Mouse (Mus musculus) embryonic facial prominence, embryonic 13.5 days (tissue): ENCODE results near the gene Srebf2. TPM values are rescaled to one million over a fixed set of nuclear protein-coding genes. Genes with fewer than 3 reads are reported as not detected.
"Not testable (repeated sequence)": the region's sequence is repeated elsewhere in the genome, so short reads cannot be mapped to it uniquely, and the experiment has no call there.

Experiments
- ATAC-seq: fragments of 200-750 bp; cut with Nextera tagmentation; 2 replicates; pipeline ENCODE4 v1.8.0; 2017; ENCODE audit warnings: low read depth; ENCODE audit not compliant: insufficient number of reproducible peaks, insufficient read depth, low FRiP score, low TSS enrichment
- H3K27ac ChIP-seq: fragments of 300-500 bp; sonication (generic); 2 replicates; pipeline ENCODE4 v1.5.1; 2015; ENCODE audit warnings: moderate library complexity, mild to moderate bottlenecking, inconsistent platforms
- H3K27me3 ChIP-seq: fragments of 300-500 bp; sonication (generic); 2 replicates; pipeline ENCODE4 v1.6.1; 2015; ENCODE audit warnings: mild to moderate bottlenecking, inconsistent platforms
- H3K36me3 ChIP-seq: fragments of 300-500 bp; sonication (generic); 2 replicates; pipeline ENCODE4 v1.6.1; 2015; ENCODE audit warnings: mild to moderate bottlenecking, inconsistent platforms
- H3K4me1 ChIP-seq: fragments of 300-500 bp; sonication (generic); 2 replicates; pipeline ENCODE4 v1.6.1; 2015; ENCODE audit warnings: inconsistent platforms
- H3K4me2 ChIP-seq: fragments of 300-500 bp; sonication (generic); 2 replicates; pipeline ENCODE4 v1.6.1; 2015; ENCODE audit warnings: moderate library complexity, mild to moderate bottlenecking, inconsistent platforms
- H3K4me3 ChIP-seq: fragments of 300-500 bp; sonication (generic); 2 replicates; pipeline ENCODE4 v1.5.1; 2015; ENCODE audit warnings: mild to moderate bottlenecking, inconsistent platforms
- H3K9ac ChIP-seq: fragments of 300-500 bp; sonication (generic); 2 replicates; pipeline ENCODE4 v1.6.1; 2015; ENCODE audit warnings: mild to moderate bottlenecking, inconsistent platforms
- H3K9me3 ChIP-seq: fragments of 300-500 bp; sonication (generic); 2 replicates; pipeline ENCODE4 v1.6.1; 2016; ENCODE audit warnings: inconsistent platforms
- WGBS: fragments of 180-500 bp; shearing (Covaris S2); methylation state at CpG from one replicate; pipeline ENCODE4 v1.1.7; 2015; ENCODE audit warnings: mixed read lengths; 5-methylcytosine and 5-hydroxymethylcytosine counted together
- polyA plus RNA-seq: library from polyadenylated mRNA; unstranded; fragments of >200 nt; fragmentation: Nextera tagmentation; extraction: Ambion mirVana; gene quantifications from 2 replicates; pipeline ENCODE4 v1.2.1, GENCODE M21; 2015

The Srebf2 gene
- polyA plus RNA-seq, 1 experiment from 2014 or later: 160 TPM

DNA sequence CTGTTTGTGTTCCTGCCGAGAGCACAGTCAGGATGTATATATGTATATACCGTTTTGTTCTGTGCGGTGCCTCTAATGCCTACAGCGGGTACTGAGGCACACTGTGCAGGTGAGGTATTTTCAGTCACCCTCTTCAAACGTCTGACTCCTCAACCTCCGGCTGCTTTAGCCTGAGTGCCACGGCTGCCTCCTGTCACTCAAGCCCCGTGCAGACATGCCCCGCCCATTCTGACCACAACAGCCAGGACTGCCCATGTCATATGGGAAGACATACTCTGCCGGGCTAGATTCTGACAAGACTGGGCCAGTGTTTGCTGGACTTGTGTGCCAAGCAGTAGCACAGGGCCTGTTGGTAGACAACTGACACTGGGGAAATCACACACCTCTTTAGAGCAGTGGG lies 88.7 kb downstream of the Srebf2 start:
- no peak for ATAC-seq
- 69% methylated on average over 10 of the region's 10 CpGs for WGBS

DNA sequence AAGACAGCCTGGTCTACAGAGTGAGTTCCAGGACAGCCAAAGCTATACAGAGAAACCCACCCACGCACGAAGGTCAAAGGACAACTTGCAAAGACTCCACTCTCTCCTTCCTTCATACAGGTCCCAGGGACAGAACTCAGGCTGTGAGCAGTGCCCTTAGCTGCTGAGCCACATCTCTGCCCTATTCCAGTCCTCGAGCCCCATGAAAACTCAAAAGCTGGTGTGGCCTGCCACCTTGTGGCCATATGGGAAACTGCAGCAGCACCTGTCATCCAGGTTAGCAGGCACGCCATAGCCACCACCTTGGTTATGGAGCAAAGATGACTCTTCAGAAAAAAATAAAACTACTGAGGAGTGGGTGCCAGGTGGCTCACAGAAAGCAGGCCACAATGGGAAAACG lies 89.6 kb downstream of the Srebf2 start:
- Histone ChIP-seq H3K9me3 (no peaks in the 10 kb centered on the region), H3K4me2 (no peak overlapping the region), H3K9ac (no peak overlapping the region), H3K36me3 (peaks cover 20% of the 10 kb centered on the region), H3K4me3 (no peak overlapping the region), H3K27ac (no peak overlapping the region), H3K4me1 (peaks cover 3% of the 10 kb centered on the region; the same call in 1 of the 2 replicates), H3K27me3 (no peaks in the 10 kb centered on the region)
- WGBS: 15% methylated on average over 5 of the region's 5 CpGs
- ATAC-seq: no peak

More for the DNA sequence above, 88.7 kb downstream of the Srebf2 start:
- Histone ChIP-seq H3K9me3 (no peaks in the 10 kb centered on the region), H3K27me3 (no peaks in the 10 kb centered on the region), H3K4me2 (no peak overlapping the region), H3K9ac (no peak overlapping the region), H3K27ac (no peak overlapping the region), H3K4me1 (peaks cover under 1% of the 10 kb centered on the region; the same call in 1 of the 2 replicates), H3K36me3 (peaks cover 20% of the 10 kb centered on the region), H3K4me3 (no peak overlapping the region)

DNA sequence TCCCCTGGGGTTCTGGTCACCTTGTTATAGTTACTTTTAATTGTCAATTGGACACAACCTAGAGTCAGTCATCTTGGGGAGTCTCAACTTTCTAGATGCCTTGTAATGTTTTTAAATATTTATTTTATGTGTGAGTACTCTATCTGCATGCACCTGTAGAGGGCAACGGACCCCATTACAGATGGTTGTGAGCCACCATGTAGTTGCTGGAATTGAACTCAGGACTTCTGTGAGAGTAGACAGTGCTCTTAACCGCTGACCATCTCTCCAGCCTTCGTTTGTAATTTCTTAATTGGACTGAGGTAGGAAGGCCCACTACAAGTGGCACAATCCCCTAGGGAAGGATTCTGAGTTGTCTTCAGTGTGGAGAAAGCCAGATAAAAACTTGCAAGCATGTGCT lies 96.3 kb downstream of the Srebf2 start:
- Histone ChIP-seq H3K36me3 (peaks cover 10% of the 10 kb centered on the region), H3K4me1 (peaks cover 15% of the 10 kb centered on the region), H3K27ac (no peak overlapping the region), H3K9me3 (no peaks in the 10 kb centered on the region), H3K4me3 (peak overlapping the region; percentile 68), H3K4me2 (peak overlapping the region; percentile 92), H3K27me3 (no peaks in the 10 kb centered on the region), H3K9ac (peak overlapping the region; percentile 76)
- 74% methylated on average over 3 of the region's 3 CpGs for WGBS
- ATAC-seq: no peak

DNA sequence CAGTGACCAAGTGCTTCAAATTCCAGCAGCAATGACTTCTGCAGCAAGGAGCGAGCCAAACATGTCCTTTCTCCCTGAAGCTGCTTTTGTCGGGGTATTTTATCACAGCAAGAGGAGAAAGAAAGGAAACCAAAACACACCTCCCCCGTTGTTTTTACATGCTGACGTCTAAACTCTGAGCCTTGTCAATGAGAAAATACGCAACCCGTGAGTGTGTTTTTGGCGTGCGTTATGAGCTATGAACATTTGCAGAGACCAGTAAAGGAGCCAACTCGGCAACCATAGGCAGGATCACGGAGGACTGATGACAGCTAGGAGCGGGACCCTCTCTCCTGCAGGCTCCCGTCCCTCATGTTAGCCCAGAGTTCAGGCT lies 96.7 kb downstream of the Srebf2 start:
- Histone ChIP-seq H3K4me1 (peaks cover 15% of the 10 kb centered on the region), H3K9ac (peak overlapping the region; percentile 76), H3K4me2 (peak overlapping the region; percentile 92), H3K27me3 (no peaks in the 10 kb centered on the region), H3K4me3 (peak overlapping the region; percentile 68), H3K36me3 (peaks cover 7% of the 10 kb centered on the region; the same call in 1 of the 2 replicates), H3K27ac (0 out of 2 replicates have a peak overlapping the region, but pooled peaks have one; percentile 80), H3K9me3 (no peaks in the 10 kb centered on the region)
- WGBS: 5% methylated on average over 12 of the region's 12 CpGs
- ATAC-seq: no peak

DNA sequence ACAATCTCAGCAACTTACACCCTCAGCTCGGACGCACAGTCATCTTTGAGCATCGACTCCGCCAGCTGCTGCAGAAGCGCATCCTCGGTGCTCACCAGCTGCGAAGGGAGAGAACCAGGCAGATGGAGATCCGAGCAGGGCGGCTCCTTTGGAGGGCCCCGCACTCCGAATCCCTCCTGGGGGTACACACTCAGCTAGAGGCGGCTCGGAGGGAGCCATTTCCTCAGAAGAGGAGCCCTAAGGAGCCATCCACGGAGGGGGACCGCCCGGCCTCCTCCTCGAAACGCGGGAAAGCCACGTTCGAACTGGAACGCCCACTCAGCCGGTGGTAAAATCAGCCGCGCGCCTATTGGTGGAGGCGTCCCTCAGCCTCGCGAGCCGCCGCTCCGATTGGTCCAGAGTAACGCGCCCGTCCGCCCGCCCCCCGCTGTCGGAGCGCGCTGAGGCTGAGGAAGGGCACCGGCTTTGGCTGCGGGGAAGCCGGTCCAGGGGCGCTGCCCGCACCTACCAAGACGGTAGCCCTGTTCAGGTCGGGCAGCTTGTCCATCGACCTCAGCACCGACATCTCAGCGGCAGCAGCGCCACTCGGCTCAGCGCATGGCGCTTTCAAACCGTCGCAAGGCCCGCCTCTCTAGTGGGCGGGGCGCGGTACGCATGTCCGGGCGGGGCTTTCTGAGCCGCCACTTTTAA lies 97.3 kb downstream of the Srebf2 start, which contains the start of gene Cenpm:
Gene Cenpm, minus strand, starts transcription at position 634 of the 690 bp plus-strand sequence.
- Histone ChIP-seq H3K27ac (peak within 1 kb of the TSS; percentile 80), H3K4me2 (peak within 1 kb of the TSS; percentile 92), H3K36me3 (peaks cover 2% of the 10 kb centered on the region; the same call in 1 of the 2 replicates), H3K4me3 (peak within 1 kb of the TSS; percentile 68), H3K9me3 (no peaks in the 10 kb centered on the region), H3K4me1 (peaks cover 15% of the 10 kb centered on the region), H3K9ac (peak within 1 kb of the TSS; percentile 76), H3K27me3 (no peaks in the 10 kb centered on the region)
- peak; percentile 96 for ATAC-seq
- under 1% methylated on average over 65 of the region's 65 CpGs for WGBS

DNA sequence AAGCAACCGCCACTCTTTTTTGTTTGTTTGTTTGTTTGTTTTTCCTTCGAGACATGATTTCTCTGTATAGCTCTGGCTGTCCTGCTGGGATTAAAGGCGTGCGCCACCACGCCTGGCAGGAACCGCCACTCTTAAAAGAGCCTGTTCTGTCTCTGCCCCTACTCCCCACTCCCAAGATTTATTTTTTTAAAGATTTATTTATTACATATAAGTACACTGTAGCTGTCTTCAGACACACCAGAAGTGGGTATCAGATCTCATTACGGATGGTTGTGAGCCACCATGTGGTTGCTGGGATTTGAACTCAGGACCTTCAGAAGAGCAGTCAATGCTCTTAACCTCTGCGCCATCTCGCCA lies 97.8 kb downstream of the Srebf2 start:
- whole genome bisulfite sequencing: 22% methylated on average over 9 of the region's 9 CpGs
- H3K27ac ChIP-seq: peak overlapping the region; percentile 80; the same call in 1 of the 2 replicates

DNA sequence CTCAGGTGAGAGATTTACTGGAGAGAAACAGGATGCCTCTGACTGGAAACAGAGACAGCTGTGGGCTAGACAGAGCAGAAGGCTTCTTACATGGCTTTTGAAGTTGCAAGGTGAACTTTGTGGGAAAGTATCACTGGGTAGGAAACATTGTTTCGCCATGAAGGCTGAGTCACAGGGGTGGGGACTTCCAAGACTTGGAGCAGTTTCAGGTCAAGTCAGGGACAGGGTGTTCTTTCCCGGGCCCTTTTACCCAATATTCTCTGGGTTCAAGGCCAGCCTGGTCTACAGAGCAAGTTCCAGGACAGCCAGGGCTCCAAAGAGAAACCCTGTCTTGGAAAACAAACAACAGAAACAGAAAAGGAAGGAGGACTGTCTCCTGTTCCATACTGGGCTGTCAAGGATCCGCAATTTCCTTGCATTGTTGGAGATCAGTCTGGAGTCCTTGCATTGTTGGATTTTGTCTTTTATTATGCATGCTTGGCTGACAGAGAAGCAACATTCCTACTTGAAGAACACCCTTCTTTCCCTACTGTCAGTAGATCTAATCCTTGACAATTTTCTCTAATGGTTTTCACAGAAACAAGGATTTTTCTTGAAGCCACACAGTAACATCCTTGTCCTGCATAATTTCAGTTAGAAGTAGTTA lies 100.3 kb downstream of the Srebf2 start:
- no peaks in the 10 kb centered on the region for H3K27me3 ChIP-seq
- 81% methylated on average over 3 of the region's 3 CpGs for WGBS
- no peak for ATAC-seq

More for the DNA sequence above, 97.8 kb downstream of the Srebf2 start:
- Histone ChIP-seq H3K4me1 (peaks cover 15% of the 10 kb centered on the region), H3K4me2 (peak overlapping the region; percentile 92), H3K4me3 (peak overlapping the region; percentile 68), H3K9ac (peak overlapping the region; percentile 76)
- not testable (repeated sequence) for H3K9me3 ChIP-seq, H3K36me3 ChIP-seq, ATAC-seq, H3K27me3 ChIP-seq

DNA sequence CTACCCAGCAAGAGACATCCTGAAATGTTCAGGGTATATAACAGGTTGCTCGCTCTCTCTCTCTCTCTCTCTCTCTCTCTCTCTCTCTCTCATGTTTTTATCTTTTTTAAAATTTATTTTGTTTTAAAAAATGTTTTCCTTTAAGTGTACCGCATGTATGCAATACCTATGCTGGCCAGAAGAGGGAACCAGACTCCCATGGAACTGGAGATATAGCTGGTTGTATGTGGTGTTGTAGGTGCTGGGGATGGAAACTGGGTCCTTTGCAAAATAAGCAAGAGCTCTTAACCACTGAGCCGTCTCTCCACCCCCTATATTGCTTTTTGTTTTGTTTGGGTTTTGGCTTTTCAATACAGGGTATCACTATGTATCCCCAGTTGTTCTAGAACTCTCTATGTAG lies 104.6 kb downstream of the Srebf2 start:
- Histone ChIP-seq H3K27me3 (peaks cover 9% of the 10 kb centered on the region; the same call in 1 of the 2 replicates), H3K27ac (no peak overlapping the region), H3K36me3 (no peaks in the 10 kb centered on the region), H3K9me3 (no peaks in the 10 kb centered on the region), H3K9ac (no peak overlapping the region), H3K4me2 (no peak overlapping the region), H3K4me1 (peaks cover 7% of the 10 kb centered on the region; the same call in 1 of the 2 replicates), H3K4me3 (no peak overlapping the region)
- 92% methylated on average over 3 of the region's 3 CpGs for whole genome bisulfite sequencing
- no peak for ATAC-seq

More for the DNA sequence above, 100.3 kb downstream of the Srebf2 start:
- Histone ChIP-seq H3K4me1 (peaks cover 12% of the 10 kb centered on the region), H3K9me3 (no peaks in the 10 kb centered on the region), H3K36me3 (no peaks in the 10 kb centered on the region), H3K4me2 (no peak overlapping the region), H3K27ac (no peak overlapping the region), H3K9ac (no peak overlapping the region), H3K4me3 (no peak overlapping the region)

DNA sequence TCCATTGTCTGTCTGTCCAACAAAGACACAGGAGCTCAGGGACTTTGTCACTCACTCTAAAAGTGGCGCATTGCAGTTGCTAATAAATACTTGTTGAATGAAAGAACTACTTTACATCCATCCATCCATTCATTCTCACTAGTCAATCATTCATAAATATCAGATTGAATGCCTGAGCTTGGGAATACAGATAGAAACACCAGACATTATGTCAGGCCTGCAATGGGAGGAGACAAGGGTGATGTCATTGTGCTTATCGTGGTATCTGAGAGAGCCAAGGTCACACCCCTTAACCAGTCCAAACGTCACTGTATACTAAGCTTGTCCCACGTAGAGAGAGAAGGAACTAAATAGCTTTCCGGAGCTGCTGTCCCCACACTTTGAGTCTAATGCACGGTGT lies 105.1 kb downstream of the Srebf2 start, which contains the start of gene 1500009C09Rik:
Gene 1500009C09Rik, plus strand, starts transcription at position 301 of the 400 bp plus-strand sequence.
- H3K36me3 ChIP-seq: no peaks in the 10 kb centered on the region
- H3K27ac ChIP-seq: no peak within 1 kb of the TSS
- no peak for ATAC-seq
- WGBS: 83% methylated on average over 6 of the region's 6 CpGs
- H3K4me1 ChIP-seq: peaks cover 7% of the 10 kb centered on the region; the same call in 1 of the 2 replicates
- H3K4me2 ChIP-seq: no peak within 1 kb of the TSS
- no peak within 1 kb of the TSS for H3K9ac ChIP-seq
- H3K27me3 ChIP-seq: peaks cover 13% of the 10 kb centered on the region; the same call in 1 of the 2 replicates
- H3K9me3 ChIP-seq: no peaks in the 10 kb centered on the region
- no peak within 1 kb of the TSS for H3K4me3 ChIP-seq
